Mouse (Mus musculus): Measurements from ENCODE around the gene Pla2g3. TPM values are rescaled to one million over a fixed set of nuclear protein-coding genes. Genes with fewer than 3 reads are reported as not detected.

Pla2g3 gene
- not detected in 2 replicates for total RNA-seq (2023)

GRCm38 (mm10) chr11:3487952-3488570, at the start of gene Pla2g3:
Gene Pla2g3 (plus strand): TSS chr11:3488284.

GRCm38 (mm10) chr11:3452167-3452639, 35.9 kb upstream of the Pla2g3 start, which contains the start of gene Rnf185:
Gene Rnf185 (minus strand): TSS chr11:3452363.

GRCm38 (mm10) chr11:3514529-3515054, 26.5 kb downstream of the Pla2g3 start, which contains the start of gene Selenom:
Gene Selenom (plus strand): TSS chr11:3514684.

GRCm38 (mm10) chr11:3540451-3541085, 52.5 kb downstream of the Pla2g3 start, which contains the start of gene Smtn:
Gene Smtn (minus strand): TSS chr11:3540612.

Other genes starting within 250 kb of the Pla2g3 start
- 30.1 and 38.4 TPM in 2 replicates for gene Drg1, start 221.9 kb upstream of the Pla2g3 start, total RNA-seq (2023)
- 34.1 and 40.9 TPM in 2 replicates for gene Patz1, start 199.4 kb upstream of the Pla2g3 start, total RNA-seq (2023)
- 12.8 and 17.3 TPM in 2 replicates for gene Pik3ip1, start 157.9 kb upstream of the Pla2g3 start, total RNA-seq (2023)
- gene Limk2, start 79.1 kb upstream of the Pla2g3 start, total RNA-seq (2023) = 50.4 and 59.0 TPM in 2 replicates
- 24.5 and 31.8 TPM in 2 replicates for gene Rnf185, start 35.9 kb upstream of the Pla2g3 start, total RNA-seq (2023)
- 6.7 and 7.2 TPM in 2 replicates for gene Inpp5j, start 16.5 kb downstream of the Pla2g3 start, total RNA-seq (2023)
- gene Selenom, start 26.4 kb downstream of the Pla2g3 start, total RNA-seq (2023) = 3.6 TPM in 2 replicates
- gene Smtn, start 52.3 kb downstream of the Pla2g3 start, total RNA-seq (2023) = 12.8 and 18.3 TPM in 2 replicates
- gene Morc2a, start 160.9 kb downstream of the Pla2g3 start, total RNA-seq (2023) = 14.0 and 21.5 TPM in 2 replicates

All from neutrophil, adult 65 days (primary cell).